Mouse (Mus musculus) neural tube, embryonic 14.5 days (tissue): Measurements from ENCODE around the gene Golph3. TPM values are rescaled to one million over a fixed set of nuclear protein-coding genes. Genes with fewer than 3 reads are reported as not detected.

ENCODE experiments used
- ATAC-seq: fragments of 200-750 bp; cut with Nextera tagmentation; 2 replicates; pipeline ENCODE4 v1.8.0; 2017; ENCODE audit warnings: low read depth, mild to moderate bottlenecking, moderate TSS enrichment, moderate library complexity
- H3K27ac ChIP-seq: fragments of 300-500 bp; sonication (generic); 2 replicates; pipeline ENCODE4 v1.5.1; 2014; ENCODE audit warnings: low read depth, mild to moderate bottlenecking, control low read depth, low read length, moderate library complexity, mixed read lengths
- H3K27me3 ChIP-seq: fragments of 300-500 bp; sonication (generic); 2 replicates; pipeline ENCODE4 v1.6.1; 2014; ENCODE audit warnings: low read length; ENCODE audit not compliant: control insufficient read depth, insufficient read depth
- H3K36me3 ChIP-seq: fragments of 300-500 bp; sonication (generic); 2 replicates; pipeline ENCODE4 v1.6.1; 2014; ENCODE audit warnings: low read length, mixed read lengths; ENCODE audit not compliant: control insufficient read depth, insufficient read depth
- H3K4me1 ChIP-seq: fragments of 300-500 bp; sonication (generic); 2 replicates; pipeline ENCODE4 v1.6.1; 2014; ENCODE audit warnings: low read length; ENCODE audit not compliant: control insufficient read depth, insufficient read depth
- H3K4me2 ChIP-seq: fragments of 300-500 bp; sonication (generic); 2 replicates; pipeline ENCODE4 v1.6.1; 2014; ENCODE audit warnings: mild to moderate bottlenecking, low read depth, low read length, control low read depth
- H3K4me3 ChIP-seq: fragments of 300-500 bp; sonication (generic); 2 replicates; pipeline ENCODE4 v1.5.1; 2014; ENCODE audit warnings: low read depth, low read length, control low read depth, mixed read lengths
- H3K9ac ChIP-seq: fragments of 300-500 bp; sonication (generic); replicated peaks from 2 replicates; pipeline ENCODE4 v1.6.1; 2014; ENCODE audit warnings: low read depth, mild to moderate bottlenecking, control low read depth, low read length, mixed read lengths
- H3K9me3 ChIP-seq: fragments of 300-500 bp; sonication (generic); 2 replicates; pipeline ENCODE4 v1.6.1; 2016; ENCODE audit warnings: low read length; ENCODE audit not compliant: control insufficient read depth
- WGBS: fragments of 180-500 bp; shearing (Covaris S2); extraction: QIAGEN DNeasy Blood & Tissue Kit; methylation state at CpG from one replicate; pipeline ENCODE4 v1.1.7; 2014; 5-methylcytosine and 5-hydroxymethylcytosine counted together
- polyA plus RNA-seq: library from polyadenylated mRNA; unstranded; fragments of >200 nt; fragmentation: Nextera tagmentation; extraction: Ambion mirVana; gene quantifications from 2 replicates; pipeline ENCODE4 v1.2.1, GENCODE M21; 2014

Golph3 gene
- polyA plus RNA-seq, 1 experiment from 2014 or later = 92.0 TPM

GRCm38 (mm10) chr15:12357459-12357858, 36.2 kb downstream of the Golph3 start:
- no peak overlapping the region for H3K4me3 ChIP-seq
- H3K27me3 ChIP-seq = no peaks in the 10 kb centered on the region
- H3K9ac ChIP-seq = no peak overlapping the region
- no peaks in the 10 kb centered on the region for H3K9me3 ChIP-seq
- no peaks in the 10 kb centered on the region for H3K4me1 ChIP-seq
- no peak for ATAC-seq
- no peak overlapping the region for H3K4me2 ChIP-seq
- H3K36me3 ChIP-seq = peaks cover 13% of the 10 kb centered on the region; the same call in 1 of the 2 replicates
- H3K27ac ChIP-seq = no peak overlapping the region

- no peak overlapping the region for H3K9ac ChIP-seq
- no peaks in the 10 kb centered on the region for H3K27me3 ChIP-seq
- peaks cover 4% of the 10 kb centered on the region; the same call in 1 of the 2 replicates for H3K36me3 ChIP-seq
- no peak overlapping the region for H3K4me2 ChIP-seq
- peak; percentile 25; the same call in 1 of the 2 replicates for ATAC-seq
- H3K9me3 ChIP-seq = no peaks in the 10 kb centered on the region
- H3K4me1 ChIP-seq = no peaks in the 10 kb centered on the region
- WGBS = 97% methylated on average over 5 of the region's 5 CpGs
- no peak overlapping the region for H3K27ac ChIP-seq
- no peak overlapping the region for H3K4me3 ChIP-seq
These were observed 37.1 kb downstream of the Golph3 start for GRCm38 (mm10) chr15:12358384-12358783.

- no peaks in the 10 kb centered on the region for H3K9me3 ChIP-seq
- H3K4me1 ChIP-seq = peaks cover 1% of the 10 kb centered on the region
- no peaks in the 10 kb centered on the region for H3K27me3 ChIP-seq
- H3K4me3 ChIP-seq = no peak overlapping the region
- H3K4me2 ChIP-seq = no peak overlapping the region
- WGBS = 82% methylated on average over 19 of the region's 19 CpGs
- H3K27ac ChIP-seq = no peak overlapping the region
- no peak for ATAC-seq
- no peak overlapping the region for H3K9ac ChIP-seq
- no peaks in the 10 kb centered on the region for H3K36me3 ChIP-seq
These were observed 39.4 kb downstream of the Golph3 start for GRCm38 (mm10) chr15:12360519-12361212.

GRCm38 (mm10) chr15:12362001-12362700, 40.9 kb downstream of the Golph3 start:
- H3K27ac ChIP-seq = no peak overlapping the region
- peaks cover 12% of the 10 kb centered on the region for H3K4me1 ChIP-seq
- H3K36me3 ChIP-seq = no peaks in the 10 kb centered on the region
- WGBS = 90% methylated on average over 14 of the region's 14 CpGs
- H3K4me3 ChIP-seq = no peak overlapping the region
- no peak overlapping the region for H3K9ac ChIP-seq
- ATAC-seq = no peak
- H3K27me3 ChIP-seq = no peaks in the 10 kb centered on the region
- H3K4me2 ChIP-seq = no peak overlapping the region
- no peaks in the 10 kb centered on the region for H3K9me3 ChIP-seq

- 83% methylated on average over 6 of the region's 6 CpGs for WGBS
- H3K36me3 ChIP-seq = no peaks in the 10 kb centered on the region
- ATAC-seq = no peak
These were observed 41.4 kb downstream of the Golph3 start for GRCm38 (mm10) chr15:12362701-12363040.

GRCm38 (mm10) chr15:12364096-12364495, 42.8 kb downstream of the Golph3 start:
- Histone ChIP-seq H3K27ac (no peak overlapping the region), H3K4me3 (no peak overlapping the region), H3K9ac (no peak overlapping the region), H3K36me3 (no peaks in the 10 kb centered on the region), H3K9me3 (no peaks in the 10 kb centered on the region), H3K27me3 (no peaks in the 10 kb centered on the region), H3K4me2 (no peak overlapping the region), H3K4me1 (peaks cover 19% of the 10 kb centered on the region)
- 91% methylated on average over 4 of the region's 4 CpGs for WGBS
- no peak for ATAC-seq

More at GRCm38 (mm10) chr15:12362701-12363040, 41.4 kb downstream of the Golph3 start:
- Histone ChIP-seq H3K4me2 (no peak overlapping the region), H3K27me3 (no peaks in the 10 kb centered on the region), H3K9ac (no peak overlapping the region), H3K4me1 (peaks cover 15% of the 10 kb centered on the region), H3K4me3 (no peak overlapping the region), H3K9me3 (no peaks in the 10 kb centered on the region), H3K27ac (no peak overlapping the region)

GRCm38 (mm10) chr15:12365416-12366071, 44.3 kb downstream of the Golph3 start:
- Histone ChIP-seq H3K9me3 (no peaks in the 10 kb centered on the region), H3K27ac (peak overlapping the region; percentile 66), H3K27me3 (no peaks in the 10 kb centered on the region), H3K4me2 (no peak overlapping the region), H3K36me3 (no peaks in the 10 kb centered on the region), H3K9ac (no peak overlapping the region), H3K4me1 (peaks cover 19% of the 10 kb centered on the region), H3K4me3 (no peak overlapping the region)
- no peak for ATAC-seq
- WGBS = 69% methylated on average over 15 of the region's 15 CpGs

- H3K4me2 ChIP-seq = no peak overlapping the region
- H3K27ac ChIP-seq = peak overlapping the region; percentile 66
- no peaks in the 10 kb centered on the region for H3K36me3 ChIP-seq
- 7% methylated on average over 3 of the region's 3 CpGs for WGBS
- peaks cover 19% of the 10 kb centered on the region for H3K4me1 ChIP-seq
- H3K27me3 ChIP-seq = no peaks in the 10 kb centered on the region
- peak; percentile 92 for ATAC-seq
- H3K9ac ChIP-seq = no peak overlapping the region
- no peaks in the 10 kb centered on the region for H3K9me3 ChIP-seq
- no peak overlapping the region for H3K4me3 ChIP-seq
These were observed 44.8 kb downstream of the Golph3 start for GRCm38 (mm10) chr15:12366072-12366469.
